Mouse (Mus musculus) ovary, adult 18-20 months (tissue): ENCODE measurements around the gene Ecm1.

Experiments
- DNase-seq: peaks from one replicate; pipeline ENCODE4 v3.0.0; 2022; ENCODE audit warnings: low spot score, mixed read lengths

Gene Ecm1

DNA sequence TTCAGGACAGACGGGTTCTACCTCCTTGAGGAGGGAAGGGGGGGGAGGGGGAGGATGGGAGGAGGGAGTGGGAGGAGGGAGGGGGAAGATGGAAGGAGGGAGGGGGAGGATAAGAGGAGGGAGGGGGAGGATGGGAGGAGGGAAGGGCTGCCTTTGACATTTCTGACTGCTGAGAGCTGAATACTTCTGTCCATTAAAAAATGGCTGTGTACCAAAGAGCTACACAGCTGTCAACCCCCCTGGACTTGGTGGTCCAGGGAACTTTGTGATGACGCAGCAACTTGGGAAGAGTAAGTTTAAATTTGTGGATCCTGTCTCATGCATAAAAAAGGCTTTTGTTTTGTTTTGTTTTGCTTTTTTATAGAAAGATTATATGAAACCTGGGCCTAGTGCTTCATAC is 49.4 kb downstream of the Ecm1 start:
- DNase-seq, result no peak

DNA sequence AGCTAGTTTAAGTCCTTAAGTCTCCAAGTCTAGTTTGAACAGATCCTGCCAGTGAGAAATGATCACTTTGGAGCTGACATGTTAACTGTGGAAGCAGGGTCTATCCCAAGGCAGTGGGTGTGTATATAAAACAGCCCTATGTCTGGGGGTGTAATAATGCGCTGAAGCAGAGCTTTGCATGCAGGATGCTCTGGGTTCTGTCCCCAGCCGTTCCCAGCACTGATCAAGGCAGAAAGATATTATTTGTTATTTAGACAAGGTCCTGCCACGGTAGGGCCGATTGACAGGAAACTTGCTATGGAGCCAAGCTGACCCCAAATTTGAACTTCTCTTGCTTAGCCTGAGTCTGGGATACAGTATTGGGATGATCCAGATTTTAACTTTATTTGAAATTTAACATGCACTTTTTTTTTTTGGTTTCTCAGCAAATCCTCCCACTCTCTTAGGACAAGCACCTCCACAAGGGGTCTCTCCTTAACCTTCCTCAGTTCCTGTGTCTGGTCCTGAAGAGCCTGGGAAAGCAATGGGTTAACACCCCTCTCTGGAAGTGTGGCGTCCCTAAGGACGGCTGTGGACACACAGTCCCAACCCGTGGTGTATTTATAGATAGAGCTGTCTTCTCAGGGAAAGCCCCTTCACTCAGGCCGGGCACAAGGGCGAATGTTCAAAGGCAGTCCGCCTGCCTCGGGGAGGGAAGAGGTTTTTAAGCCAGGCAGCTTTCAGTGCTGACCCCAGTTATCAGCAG is 50.0 kb downstream of the Ecm1 start:
- DNase-seq, result no peak

DNA sequence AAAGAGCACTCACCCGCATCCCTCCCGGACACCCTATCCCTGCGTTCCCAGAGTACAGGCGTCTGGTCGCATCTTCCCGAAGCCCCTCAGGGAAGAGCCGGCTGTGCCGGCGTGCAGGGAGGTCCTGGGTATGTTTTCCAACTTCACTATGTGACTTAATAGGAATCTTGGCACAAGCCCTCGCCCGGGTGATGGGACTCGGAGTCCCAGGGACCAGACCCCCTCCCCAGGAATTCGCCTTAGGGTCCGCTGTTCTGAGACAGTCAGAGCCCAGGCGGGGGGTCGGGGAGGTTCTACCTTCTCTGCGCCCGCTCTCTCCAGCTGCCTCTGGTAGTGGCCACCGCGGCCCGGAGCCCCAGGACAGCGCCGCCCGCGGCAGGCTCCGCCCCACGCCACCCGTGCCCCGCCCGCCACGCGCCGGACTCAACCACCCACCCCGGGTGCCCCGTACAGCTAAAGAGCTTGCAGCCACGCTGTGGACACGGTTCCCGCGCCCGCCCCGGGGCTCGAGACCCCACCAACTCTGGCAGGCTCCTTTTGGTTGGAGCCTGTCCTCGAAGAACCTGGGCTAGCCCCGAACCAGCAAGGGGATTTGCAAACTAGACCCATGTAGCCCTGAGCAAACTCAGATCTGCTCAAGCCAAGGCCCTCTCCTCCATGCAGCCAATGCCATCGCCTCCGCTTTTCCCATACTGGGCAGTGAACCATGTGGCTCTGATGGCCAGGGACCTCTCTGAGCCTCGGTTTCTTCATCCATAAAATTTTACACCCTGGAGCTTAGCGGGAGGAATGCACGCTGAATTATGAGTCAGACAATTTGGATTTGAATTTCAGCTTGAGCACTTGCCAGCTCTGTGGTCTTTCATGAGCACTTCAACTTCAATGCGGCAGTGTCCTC is 51.6 kb downstream of the Ecm1 start, which contains the start of gene Adamtsl4:
TSS of gene Adamtsl4 (minus strand) at position 394 of the 898 bp plus-strand sequence.
- DNase-seq, result no peak

DNA sequence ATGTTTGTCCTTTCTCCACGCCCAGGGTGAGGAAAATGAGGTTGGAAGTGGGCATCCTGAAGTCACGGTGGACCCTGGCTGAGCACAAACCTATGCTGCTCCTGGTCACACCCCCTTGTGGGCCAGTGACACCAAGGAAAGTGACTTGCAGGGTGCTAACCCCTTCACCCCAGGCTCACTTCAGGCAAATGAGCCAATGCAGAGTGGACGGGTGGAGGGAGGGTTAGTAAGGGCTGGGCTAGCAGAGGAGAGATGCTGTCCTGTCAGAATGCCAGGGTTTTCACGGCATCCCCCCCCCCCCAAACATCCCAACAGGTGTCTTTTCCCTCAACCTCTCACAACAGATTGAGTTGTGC is 52.2 kb downstream of the Ecm1 start:
- no peak for DNase-seq

DNA sequence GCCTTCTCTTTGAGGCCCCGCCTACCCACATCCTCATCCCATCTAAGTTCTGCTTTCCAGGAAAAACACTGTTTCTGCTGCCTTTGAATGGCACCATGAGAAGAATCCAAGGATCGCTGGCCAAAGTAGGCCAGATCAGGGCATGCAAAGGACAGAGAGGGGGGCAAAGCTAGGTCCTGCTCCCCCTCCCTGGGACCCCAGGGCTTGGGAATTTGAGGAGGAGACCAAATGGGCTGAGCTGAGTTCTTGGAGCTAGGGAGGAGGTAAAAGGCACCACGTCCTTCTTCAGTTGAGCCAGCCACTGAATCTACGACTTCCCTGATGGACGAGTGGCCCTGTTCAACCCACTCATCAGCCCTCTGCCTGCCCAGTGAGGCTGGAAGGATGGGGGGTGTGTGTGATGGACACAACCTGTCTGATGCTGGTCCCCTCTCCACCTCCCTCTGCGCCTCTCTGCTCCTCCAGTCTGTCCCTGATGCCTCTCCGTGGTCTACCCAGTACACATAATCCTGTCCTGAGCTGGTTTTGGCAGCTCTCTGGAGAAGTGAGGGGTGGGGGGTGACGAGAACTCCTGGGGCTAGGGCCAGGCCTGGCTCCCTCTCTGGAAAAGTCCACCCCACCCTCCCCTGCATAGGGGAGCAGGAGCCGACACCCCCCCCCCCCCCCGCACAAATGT is 52.7 kb downstream of the Ecm1 start:
- no peak for DNase-seq

DNA sequence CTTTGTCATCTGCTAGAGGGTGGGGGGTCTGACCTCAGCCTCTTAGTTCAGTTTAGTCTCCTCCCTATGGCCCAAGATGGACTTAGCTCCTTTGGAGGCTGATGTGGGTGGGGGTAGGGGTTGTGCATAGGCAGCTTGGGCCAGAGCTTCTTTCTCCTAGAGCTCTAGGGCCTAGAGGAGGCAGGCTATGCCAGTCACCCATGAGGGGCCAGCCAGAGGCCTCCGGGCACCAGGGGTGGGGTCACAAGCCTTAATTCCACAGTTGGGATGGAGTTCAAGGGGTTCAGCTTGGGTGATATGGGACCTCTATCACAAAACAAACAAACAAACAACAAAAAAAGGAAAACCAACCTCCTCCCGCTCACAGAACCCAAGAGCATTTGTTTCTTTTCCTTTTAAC is 53.7 kb downstream of the Ecm1 start:
- DNase-seq, result no peak

DNA sequence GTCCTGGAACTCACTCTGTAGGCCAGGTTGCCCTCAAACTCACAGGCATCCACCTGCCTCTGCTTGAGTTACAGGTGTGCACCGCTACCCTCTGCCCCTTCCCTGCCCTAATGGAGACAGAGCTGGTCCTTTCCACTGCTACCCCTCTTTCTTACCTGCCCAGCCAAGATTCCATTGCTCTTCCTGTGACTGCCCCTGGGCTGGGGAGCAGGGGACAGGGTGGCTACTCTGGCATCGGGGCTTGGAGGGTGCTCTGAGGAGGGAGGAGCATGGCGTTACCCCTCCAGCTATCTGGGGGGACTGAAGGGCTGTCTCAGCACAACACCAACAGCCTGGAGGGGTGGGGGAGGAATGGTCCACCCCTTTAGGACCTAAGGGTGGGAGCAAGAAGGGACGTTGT is 54.1 kb downstream of the Ecm1 start:
- DNase-seq, result no peak

DNA sequence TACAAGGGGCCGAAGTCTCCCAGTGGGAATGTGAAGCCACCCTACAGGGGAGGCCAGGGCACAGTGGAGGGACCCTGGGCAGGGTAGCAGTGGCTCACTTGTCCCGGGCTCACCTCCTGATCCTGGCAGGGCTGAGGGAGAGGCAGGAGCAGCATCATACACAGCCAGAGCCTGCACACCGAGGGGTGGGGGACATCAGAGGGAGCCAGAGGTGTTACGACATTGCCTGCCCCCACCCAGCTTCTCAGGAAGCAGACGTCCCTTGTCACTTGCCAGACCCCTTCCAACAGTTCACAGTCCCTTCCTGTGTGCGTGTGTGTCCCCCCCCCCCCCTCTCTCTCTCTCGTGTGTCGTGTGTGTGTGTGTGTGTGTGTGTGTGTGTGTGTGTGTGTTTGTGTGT is 54.5 kb downstream of the Ecm1 start:
- no peak for DNase-seq
